Mouse (Mus musculus) adrenal gland, adult (tissue): ENCODE measurements around the gene Cdc6.

ENCODE experiments used
- DNase-seq, 2 experiments: peaks; one replicate each; pipeline ENCODE4 v3.0.0; 2022 to 2023; ENCODE audit warnings: low spot score in 1 of 2; ENCODE audit not compliant: inconsistent age in 2 of 2

Gene Cdc6

GRCm38 (mm10) chr11:98907437-98908173, at the start of gene Cdc6:
Gene Cdc6, plus strand, starts transcription at chr11:98907801.
- peak; percentile 97 to 98 for DNase-seq

- peak; percentile 85 to 96 for DNase-seq
These were observed 48.6 kb upstream of the Cdc6 start for GRCm38 (mm10) chr11:98858759-98859731.

GRCm38 (mm10) chr11:98863028-98863750, 44.4 kb upstream of the Cdc6 start, which contains the start of gene Wipf2:
Gene Wipf2, plus strand, starts transcription at chr11:98863638.
- DNase-seq = peak; percentile 96 to 98

GRCm38 (mm10) chr11:98863751-98864429, 43.7 kb upstream of the Cdc6 start:
- peak in 1 of 2 experiments; percentile 83 for DNase-seq

- no peak for DNase-seq
These were observed 40.3 kb upstream of the Cdc6 start for GRCm38 (mm10) chr11:98867293-98867692.

- peak in 1 of 2 experiments; percentile 49 for DNase-seq
These were observed 37.7 kb upstream of the Cdc6 start for GRCm38 (mm10) chr11:98869906-98870305.

- DNase-seq = no peak
These were observed 36.8 kb upstream of the Cdc6 start for GRCm38 (mm10) chr11:98870791-98871190.

- DNase-seq = no peak
These were observed 36.2 kb upstream of the Cdc6 start for GRCm38 (mm10) chr11:98871416-98871815.

- peak in 1 of 2 experiments; percentile 56 for DNase-seq
These were observed 35.6 kb upstream of the Cdc6 start for GRCm38 (mm10) chr11:98872040-98872439.

GRCm38 (mm10) chr11:98873900-98874299, 33.7 kb upstream of the Cdc6 start:
- no peak for DNase-seq

GRCm38 (mm10) chr11:98877001-98877400, 30.6 kb upstream of the Cdc6 start:
- DNase-seq = no peak

GRCm38 (mm10) chr11:98887703-98888102, 19.9 kb upstream of the Cdc6 start:
- no peak for DNase-seq

GRCm38 (mm10) chr11:98889077-98889476, 18.5 kb upstream of the Cdc6 start:
- no peak for DNase-seq

GRCm38 (mm10) chr11:98889977-98890376, 17.6 kb upstream of the Cdc6 start:
- DNase-seq = no peak

GRCm38 (mm10) chr11:98892426-98892825, 15.2 kb upstream of the Cdc6 start:
- no peak for DNase-seq

- DNase-seq = peak in 1 of 2 experiments; percentile 30
These were observed 7.0 kb upstream of the Cdc6 start for GRCm38 (mm10) chr11:98900529-98901125.

GRCm38 (mm10) chr11:98902621-98903245, 4.9 kb upstream of the Cdc6 start:
- DNase-seq = no peak

- no peak for DNase-seq
These were observed 3.0 kb upstream of the Cdc6 start for GRCm38 (mm10) chr11:98904577-98904976.

GRCm38 (mm10) chr11:98905033-98905432, 2.6 kb upstream of the Cdc6 start:
- DNase-seq = no peak

GRCm38 (mm10) chr11:98905583-98905982, 2.0 kb upstream of the Cdc6 start:
- no peak for DNase-seq
